Mouse (Mus musculus) MEL (cell line): ENCODE measurements around the gene Ext2. TPM values are rescaled to one million over a fixed set of nuclear protein-coding genes. Genes with fewer than 3 reads are reported as not detected.

Experiments
- DNase-seq: peaks from one replicate; pipeline ENCODE4 v3.0.0; 2011; ENCODE audit warnings: low read depth, low spot score
- H3K27ac ChIP-seq: 2 replicates; pipeline ENCODE4 v1.5.1; 2012; ENCODE audit warnings: low read depth, mild to moderate bottlenecking, control low read depth, low read length, moderate library complexity; ENCODE audit not compliant: control insufficient read depth
- H3K27me3 ChIP-seq, 2 experiments: fragments of 150-350 bp in 1 of 2; sonication (generic) in 1 of 2; 2 replicates each; pipeline ENCODE4 v1.6.1; 2012; ENCODE audit warnings: low read length in 2 of 2, mild to moderate bottlenecking in 2 of 2, improper control_type of control experiment in 1 of 2, moderate library complexity in 1 of 2; ENCODE audit not compliant: insufficient read depth in 2 of 2, control insufficient read depth in 1 of 2
- H3K36me3 ChIP-seq, 2 experiments: 2 replicates each; pipeline ENCODE4 v1.6.1; 2012 to 2014; ENCODE audit warnings: low read length in 2 of 2, improper control_type of control experiment in 1 of 2, inconsistent platforms in 1 of 2, mild to moderate bottlenecking in 1 of 2; ENCODE audit not compliant: insufficient read depth in 2 of 2, control insufficient read depth in 1 of 2
- H3K4me1 ChIP-seq, 2 experiments: fragments of 150-350 bp in 1 of 2; sonication (generic) in 1 of 2; 2 replicates each; pipeline ENCODE4 v1.6.1; 2012; ENCODE audit warnings: low read length in 2 of 2, improper control_type of control experiment in 1 of 2, mild to moderate bottlenecking in 1 of 2; ENCODE audit not compliant: insufficient read depth in 2 of 2, control insufficient read depth in 1 of 2
- H3K4me3 ChIP-seq, 2 experiments: fragments of 150-350 bp in 1 of 2; sonication (generic) in 1 of 2; 2 replicates each; pipeline ENCODE4 v1.5.1; 2012; ENCODE audit warnings: low read depth in 2 of 2, low read length in 2 of 2, mild to moderate bottlenecking in 2 of 2, moderate library complexity in 2 of 2, control low read depth in 1 of 2, improper control_type of control experiment in 1 of 2; ENCODE audit not compliant: control insufficient read depth in 1 of 2, insufficient read depth in 1 of 2
- H3K79me2 ChIP-seq: 2 replicates; pipeline ENCODE4 v1.6.1; 2012; ENCODE audit warnings: mild to moderate bottlenecking, low read length, moderate library complexity; ENCODE audit not compliant: control insufficient read depth, poor library complexity, insufficient read depth
- H3K9ac ChIP-seq: 2 replicates; pipeline ENCODE4 v1.6.1; 2012; ENCODE audit warnings: low read depth, mild to moderate bottlenecking, control low read depth, low read length, moderate library complexity; ENCODE audit not compliant: control insufficient read depth, poor library complexity, severe bottlenecking
- H3K9me3 ChIP-seq: fragments of 150-350 bp; sonication (generic); replicated peaks from 2 replicates; pipeline ENCODE4 v1.6.1; 2012; ENCODE audit warnings: mild to moderate bottlenecking, low read length, improper control_type of control experiment, moderate library complexity; ENCODE audit not compliant: insufficient read depth
- BHLHE40 ChIP-seq: IDR thresholded peaks from 2 replicates; pipeline ENCODE4 v1.6.1; 2012; ENCODE audit warnings: low read depth, mild to moderate bottlenecking, inconsistent platforms, low read length, improper control_type of control experiment, borderline replicate concordance
- CHD2 ChIP-seq: IDR thresholded peaks from 2 replicates; pipeline ENCODE4 v1.6.1; 2011; ENCODE audit warnings: low read length, improper control_type of control experiment
- CTCF ChIP-seq, 3 experiments: IDR thresholded peaks in 2 of 3; conservative IDR thresholded peaks in 1 of 3; 2 replicates each; pipeline ENCODE4 v1.5.1; 2011 to 2012; ENCODE audit warnings: low read length in 3 of 3, low read depth in 2 of 3, mild to moderate bottlenecking in 2 of 3, improper control_type of control experiment in 1 of 3, inconsistent platforms in 1 of 3, mixed read lengths in 1 of 3, moderate library complexity in 1 of 3; ENCODE audit not compliant: control insufficient read depth in 1 of 3, insufficient read depth in 1 of 3, poor library complexity in 1 of 3, severe bottlenecking in 1 of 3
- KAT2A ChIP-seq: conservative IDR thresholded peaks from 2 replicates; pipeline ENCODE4 v1.6.1; 2012; ENCODE audit warnings: low read depth, low read length, improper control_type of control experiment, inconsistent platforms
- MAZ ChIP-seq: IDR thresholded peaks from 2 replicates; pipeline ENCODE4 v1.6.1; 2012; ENCODE audit warnings: low read depth, mild to moderate bottlenecking, inconsistent platforms, low read length, improper control_type of control experiment
- MXI1 ChIP-seq: IDR thresholded peaks from 2 replicates; pipeline ENCODE4 v1.6.1; 2011; ENCODE audit warnings: mild to moderate bottlenecking, low read depth, low read length, improper control_type of control experiment
- NRF1 ChIP-seq: IDR thresholded peaks from 2 replicates; pipeline ENCODE4 v1.6.1; 2014; ENCODE audit warnings: low read depth, mild to moderate bottlenecking, inconsistent platforms, low read length, improper control_type of control experiment, moderate library complexity; ENCODE audit not compliant: poor library complexity, insufficient read depth, severe bottlenecking
- POLR2AphosphoS5 ChIP-seq: IDR thresholded peaks from 2 replicates; pipeline ENCODE4 v1.6.1; 2012; ENCODE audit warnings: low read depth, borderline replicate concordance, mild to moderate bottlenecking, inconsistent platforms, low read length, moderate library complexity, mixed read lengths
- RAD21 ChIP-seq: IDR thresholded peaks from 2 replicates; pipeline ENCODE4 v1.6.1; 2011; ENCODE audit warnings: mild to moderate bottlenecking, low read depth, low read length, improper control_type of control experiment
- RCOR1 ChIP-seq: IDR thresholded peaks from 2 replicates; pipeline ENCODE4 v1.6.1; 2012; ENCODE audit warnings: low read depth, mild to moderate bottlenecking, inconsistent platforms, low read length, improper control_type of control experiment
- SMC3 ChIP-seq: IDR thresholded peaks from 2 replicates; pipeline ENCODE4 v1.6.1; 2011; ENCODE audit warnings: low read depth, low read length, improper control_type of control experiment
- TCF12 ChIP-seq: IDR thresholded peaks from 2 replicates; pipeline ENCODE4 v1.6.1; 2014; ENCODE audit warnings: low read depth, mild to moderate bottlenecking, inconsistent platforms, low read length, improper control_type of control experiment, moderate library complexity
- ZC3H11A ChIP-seq: IDR thresholded peaks from 2 replicates; pipeline ENCODE4 v1.6.1; 2012; ENCODE audit warnings: low read depth, mild to moderate bottlenecking, inconsistent platforms, low read length, improper control_type of control experiment
- ZKSCAN1 ChIP-seq: IDR thresholded peaks from 2 replicates; pipeline ENCODE4 v1.6.1; 2012; ENCODE audit warnings: low read depth, mild to moderate bottlenecking, inconsistent platforms, low read length, improper control_type of control experiment, moderate library complexity
- polyA plus RNA-seq, 2 experiments: library from polyadenylated mRNA; stranded (reverse) in 1 of 2; unstranded in 1 of 2; fragments of >175 nt in 1 of 2; fragments of >200 nt in 1 of 2; gene quantifications; 2 replicates each; pipeline versions ENCODE4 v1.2.1 to v1.2.4; 2012; ENCODE audit warnings: low replicate concordance in 2 of 2, low read depth in 1 of 2; ENCODE audit not compliant: insufficient read length in 2 of 2, insufficient read depth in 1 of 2, missing spikeins in 1 of 2
- total RNA-seq: library from RNA; depleted of rRNA; stranded (reverse); fragments of 300-350 nt; gene quantifications from 2 replicates; pipeline ENCODE4 v1.2.3, GENCODE M21; 2012

Gene Ext2
- total and polyA plus RNA-seq, 3 experiments = 33.7 to 66.8 TPM; not detected in 1

DNA sequence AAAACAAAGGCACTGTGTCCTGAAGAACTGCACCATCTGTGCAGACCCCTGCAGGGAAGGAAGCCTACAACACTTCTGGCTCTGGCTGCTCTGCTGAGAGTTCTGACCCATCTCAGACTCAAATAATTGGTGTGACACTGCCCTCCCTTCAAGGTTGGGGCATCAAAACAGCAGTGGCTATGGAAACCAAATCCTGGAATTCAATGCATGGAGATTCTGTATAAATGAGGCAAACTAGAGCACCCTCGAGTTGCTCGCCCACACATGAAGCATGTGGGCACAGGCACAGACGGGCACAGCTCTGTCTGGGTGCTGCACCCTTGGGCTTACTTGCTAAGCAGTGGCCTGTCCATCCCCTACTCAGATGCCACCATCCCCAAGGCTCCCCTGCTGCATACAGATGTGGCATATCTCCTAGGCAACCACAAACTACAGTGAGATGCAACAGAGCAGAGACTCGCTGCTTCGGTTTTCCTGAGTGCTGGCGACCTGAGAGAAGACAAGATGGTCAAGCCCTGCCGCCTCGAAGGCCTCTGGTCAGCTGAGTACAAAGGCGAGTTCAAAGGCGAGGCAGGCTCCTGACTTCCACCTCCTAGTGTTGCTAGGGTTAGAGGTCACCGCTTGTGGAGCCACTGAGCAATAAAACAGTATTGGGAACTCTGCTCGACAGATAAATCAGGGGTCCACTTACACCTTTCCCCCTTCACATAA is 37.5 kb downstream of the Ext2 start:
- Histone ChIP-seq H3K4me3 (no peak overlapping the region), H3K27ac (no peak overlapping the region), H3K9ac (no peak overlapping the region), H3K36me3 (peaks cover 0 to 2% of the 10 kb centered on the region in 2 experiments; a peak in 1 of 4 replicates), H3K9me3 (no peaks in the 10 kb centered on the region), H3K4me1 (no peaks in the 10 kb centered on the region), H3K27me3 (no peaks in the 10 kb centered on the region), H3K79me2 (no peaks in the 10 kb centered on the region)
- no peak for DNase-seq
- TF ChIP-seq ZC3H11A (no peak), RAD21 (no peak), KAT2A (no peak), MXI1 (no peak)
- TF ChIP-seq, all 39 proteins: peak for 0

DNA sequence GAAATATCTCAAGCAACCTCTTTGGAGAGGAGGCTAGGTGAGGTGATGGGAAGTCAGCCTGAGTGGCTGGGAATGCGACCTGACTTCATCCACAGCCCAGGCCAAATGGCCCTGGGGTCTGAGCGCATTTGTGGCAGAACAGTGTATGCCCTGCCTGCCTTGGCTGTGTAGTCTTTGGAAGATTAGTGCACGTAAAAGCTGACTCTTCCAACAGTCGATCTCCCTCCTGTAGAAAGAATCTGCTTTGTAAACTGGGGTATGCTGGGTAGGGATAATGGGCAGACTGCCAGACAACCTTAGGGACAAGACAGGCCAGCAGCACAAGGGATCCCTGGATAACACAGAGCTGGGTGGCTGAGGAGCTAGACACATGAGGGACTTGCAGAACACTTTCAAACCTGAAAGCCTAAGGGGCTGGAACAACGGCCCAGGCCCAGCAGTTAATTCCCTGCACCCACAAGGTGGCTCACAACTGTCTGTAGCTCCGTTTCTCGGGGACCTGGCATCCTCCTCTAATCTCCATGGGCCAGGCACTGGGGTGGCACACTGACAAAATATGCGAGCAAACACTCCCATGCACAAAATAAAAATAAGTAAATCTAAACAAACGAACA is 38.3 kb downstream of the Ext2 start:
- Histone ChIP-seq H3K4me1 (no peaks in the 10 kb centered on the region), H3K9ac (no peak overlapping the region), H3K36me3 (peaks cover 0 to 2% of the 10 kb centered on the region in 2 experiments; a peak in 1 of 4 replicates), H3K27me3 (no peaks in the 10 kb centered on the region), H3K79me2 (no peaks in the 10 kb centered on the region), H3K27ac (no peak overlapping the region), H3K9me3 (no peaks in the 10 kb centered on the region), H3K4me3 (no peak overlapping the region)
- DNase-seq = no peak
- no peak for TF ChIP-seq MAZ
- no peak for TF ChIP-seq TCF12
- TF ChIP-seq SMC3 = no peak
- no peak for TF ChIP-seq CHD2
- TF ChIP-seq CTCF (IDR thresholded peaks at IDR 0.05 in 2 of 3, conservative IDR thresholded peaks at IDR 0.05 in 1 of 3; ENCODE audit: control insufficient read depth in 1 of 3, insufficient read depth in 1 of 3, low read depth in 2 of 3, low read length in 3 of 3, poor library complexity in 1 of 3, severe bottlenecking in 1 of 3) = no peak
- no peak for TF ChIP-seq MXI1
- TF ChIP-seq ZKSCAN1 = no peak
- TF ChIP-seq BHLHE40 = no peak
- no peak for TF ChIP-seq POLR2AphosphoS5
- no peak for TF ChIP-seq NRF1
- TF ChIP-seq, all 39 proteins: peak for 0

DNA sequence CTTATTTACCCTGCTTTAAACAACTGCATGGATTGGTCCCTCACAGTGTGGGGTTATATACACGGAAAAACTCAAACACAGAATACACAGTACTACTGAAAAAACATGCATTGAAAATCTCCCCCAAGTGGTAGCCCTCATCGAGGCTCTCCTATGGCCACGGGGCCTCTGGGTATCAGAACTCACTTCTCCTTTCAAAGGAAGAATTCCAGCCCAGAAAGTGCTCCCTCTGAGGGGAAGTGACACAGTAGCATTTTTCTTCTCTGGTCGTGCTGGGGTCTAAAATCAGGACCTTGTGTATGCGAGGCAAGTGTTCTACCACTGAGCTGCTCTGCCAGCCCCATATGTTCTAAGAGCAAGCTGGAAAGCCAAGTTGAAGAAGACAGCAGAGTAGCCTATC is 39.7 kb downstream of the Ext2 start:
- Histone ChIP-seq H3K9ac (no peak overlapping the region), H3K4me3 (no peak overlapping the region), H3K4me1 (no peaks in the 10 kb centered on the region), H3K79me2 (no peaks in the 10 kb centered on the region), H3K27ac (no peak overlapping the region), H3K9me3 (no peaks in the 10 kb centered on the region), H3K27me3 (no peaks in the 10 kb centered on the region), H3K36me3 (peaks cover 0 to 2% of the 10 kb centered on the region in 2 experiments; a peak in 1 of 4 replicates)
- no peak for TF ChIP-seq RCOR1
- DNase-seq = no peak
